In the genomic region with DNA sequence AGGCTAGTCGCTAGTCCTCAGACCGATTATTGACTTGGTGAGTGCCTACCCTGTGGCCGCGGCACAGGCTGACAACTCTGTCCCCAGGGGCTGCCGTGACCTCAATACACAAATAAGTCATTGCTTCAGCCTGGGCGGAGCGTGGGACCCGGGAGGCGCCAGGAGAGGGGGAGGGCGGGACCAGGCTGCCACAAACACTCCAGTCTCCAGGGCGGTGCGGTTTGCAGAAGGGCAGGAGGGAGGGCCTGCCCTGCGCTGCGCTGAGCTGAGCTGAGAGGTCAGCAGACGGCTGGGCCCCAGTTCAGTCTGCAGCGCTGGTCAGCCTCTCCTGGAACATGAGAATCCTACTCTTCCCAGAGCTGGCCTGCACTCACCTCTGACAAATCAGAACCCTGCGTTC, we compare ENCODE assay signal across 8 mouse cellular contexts. TPM values are rescaled to one million over a fixed set of nuclear protein-coding genes. Genes with fewer than 3 reads are reported as not detected.
A peak's percentile ranks its signal among the peaks of the same experiment; 100 is the strongest.
DNase-seq lines count a peak whose midpoint lies in the region; ATAC-seq and TF ChIP-seq lines count a peak whose summit lies in the region.

No protein-coding gene starts in this region.

- peak overlapping the region; percentile 73; the same call in 1 of the 2 replicates for H3K27ac ChIP-seq in lung, embryonic 14.5 days (ENCODE audit: low read depth)
- peak overlapping the region; percentile 52 for H3K27ac ChIP-seq in olfactory bulb, adult 2 months (ENCODE audit: insufficient read depth, low read depth, low read length)

- peak overlapping the region; percentile 27 for H3K4me3 ChIP-seq in lung, embryonic 14.5 days (ENCODE audit: low read depth, low read length)
- peak overlapping the region; percentile 21 for H3K4me3 ChIP-seq in olfactory bulb, adult 2 months (ENCODE audit: insufficient read depth, low read depth, low read length)

- WGBS in lung, embryonic 14.5 days: under 1% methylated on average over 17 of the region's 17 CpGs
- WGBS in olfactory bulb, adult 2 months: 3% methylated on average over 17 of the region's 17 CpGs

- TF ChIP-seq POLR2A in olfactory bulb, adult 2 months (IDR thresholded peaks at IDR 0.05; ENCODE audit: insufficient read depth, low read depth, low read length): no peak

- DNase-seq in MEL-GATA-1-ER (ENCODE audit: extremely low read depth, low read depth): peak; percentile 13
- peak; percentile 85 to 91 for DNase-seq in cerebellum, adult 18-20 months
- DNase-seq in forelimb bud, embryonic 11.5 days (ENCODE audit: low read depth, low spot score): peak; percentile 70
- peak; percentile 92 for DNase-seq in heart, postnatal 4 days
- peak; percentile 67 to 76 for DNase-seq in layer of hippocampus, adult 8-10 months (ENCODE audit: low spot score in 2 of 2)
- DNase-seq in lung, embryonic 14.5 days: peak; percentile 88
- peak; percentile 16 to 37 for DNase-seq in thymus, postnatal 36 days

- H3K9ac ChIP-seq in lung, embryonic 14.5 days: peak overlapping the region; percentile 46

- no peak for TF ChIP-seq CTCF in lung, embryonic 14.5 days (IDR thresholded peaks at IDR 0.05; ENCODE audit: low read depth)
- no peak for TF ChIP-seq CTCF in olfactory bulb, adult 2 months (IDR thresholded peaks at IDR 0.05; ENCODE audit: insufficient read depth, low read depth, low read length)

- no peaks in the 10 kb centered on the region for H3K4me1 ChIP-seq in lung, embryonic 14.5 days (ENCODE audit: insufficient read depth)
- peaks cover 12% of the 10 kb centered on the region for H3K4me1 ChIP-seq in olfactory bulb, adult 2 months (ENCODE audit: control insufficient read depth, insufficient read depth, low read length)

- no peaks in the 10 kb centered on the region for H3K36me3 ChIP-seq in lung, embryonic 14.5 days (ENCODE audit: insufficient read depth)

- peak overlapping the region; percentile 64 for H3K4me2 ChIP-seq in lung, embryonic 14.5 days

- H3K9me3 ChIP-seq in lung, embryonic 14.5 days (ENCODE audit: low read depth, low read length): no peaks in the 10 kb centered on the region

- no peaks in the 10 kb centered on the region for H3K27me3 ChIP-seq in lung, embryonic 14.5 days (ENCODE audit: insufficient read depth, low read length)

- ATAC-seq in lung, embryonic 14.5 days (ENCODE audit: insufficient read depth): peak; percentile 96

RNA-seq across cellular contexts. Expression of a gene that starts 57.2 kb away (rescaled TPM):
- 10 to 100 TPM; 10.4 to 15.2 TPM for total RNA-seq in heart, postnatal 4 days (2021)
- total RNA-seq in layer of hippocampus, adult 8-10 months (2022): 100 to 1,000 TPM; 499 to 528 (median 503) TPM
- polyA plus RNA-seq in lung, embryonic 14.5 days (2014; fragmentation: Nextera tagmentation; extraction: Ambion mirVana): 19.3 and 20.1 TPM in 2 replicates
- not detected in 2 replicates for polyA plus RNA-seq in olfactory bulb, adult 2 months (2012; ENCODE audit: insufficient read depth, insufficient read length, low replicate concordance, missing spikeins)

Comparison
In these comparisons a context has a peak if more than half of its experiments do, and no peak if none do; other contexts are left out.
1. Peak in every context shown above with its lines: DNase-seq, ATAC-seq, H3K4me3 ChIP-seq and H3K27ac ChIP-seq.
2. DNase-seq: peak in every context shown above with its lines; median percentile 92 in heart, postnatal 4 days; 88 in cerebellum, adult 18-20 months; 88 in lung, embryonic 14.5 days; 72 in layer of hippocampus, adult 8-10 months; 70 in forelimb bud, embryonic 11.5 days; 26 in thymus, postnatal 36 days; 13 in MEL-GATA-1-ER.
3. RNA of a gene that starts 57.2 kb away (total RNA-seq): 499 to 528 TPM in layer of hippocampus, adult 8-10 months; 10.4 to 15.2 TPM in heart, postnatal 4 days; every median in the first group is over 10 times any median in the second.